Mouse (Mus musculus): ENCODE measurements around the gene Dffb.

GRCm38 (mm10) chr4:153975292-153975662, 351 bp upstream of the Dffb start:
- no peak for TF ChIP-seq CTCF (conservative IDR thresholded peaks at IDR 0.05; ENCODE audit: low read length)
- no peak for TF ChIP-seq NANOG (IDR thresholded peaks at IDR 0.05; ENCODE audit: borderline replicate concordance, low read length)
- no peak for TF ChIP-seq POU5F1 (IDR thresholded peaks at IDR 0.05; ENCODE audit: borderline replicate concordance, low read length)

Measured in E14TG2a.4 (cell line).